Mouse (Mus musculus) gastrocnemius, adult 2 months (tissue): Measurements from ENCODE around the gene Cenpc1. TPM values are rescaled to one million over a fixed set of nuclear protein-coding genes. Genes with fewer than 3 reads are reported as not detected.

ENCODE experiments used
- DNase-seq: peaks from one replicate; pipeline ENCODE4 v3.0.0; 2022
- H3K27ac ChIP-seq: fragments of 200-600 bp; 2 replicates; pipeline ENCODE4 v1.8.1; 2022; ENCODE audit warnings: mild to moderate bottlenecking
- H3K4me3 ChIP-seq: fragments of 200-600 bp; 2 replicates; pipeline ENCODE4 v1.8.1; 2022; ENCODE audit warnings: mild to moderate bottlenecking, moderate library complexity
- CTCF ChIP-seq: fragments of 200-600 bp; IDR thresholded peaks from 2 replicates; pipeline ENCODE4 v1.8.1; 2022; ENCODE audit warnings: antibody characterized with exemption, mild to moderate bottlenecking, moderate library complexity
- intact Hi-C: fragments of 180-260 bp; cut with DNase I; formaldehyde crosslinking; loops from one replicate; pipeline ENCODE4 v1.15.1; 2025
- total RNA-seq, 2 experiments: library from RNA; stranded (reverse); gene quantifications; 2 replicates each; pipeline ENCODE4 v1.2.3; 2021

Cenpc1 gene
- total RNA-seq, 2 experiments from 2014 or later, result 3.0 to 5.4 TPM

DNA sequence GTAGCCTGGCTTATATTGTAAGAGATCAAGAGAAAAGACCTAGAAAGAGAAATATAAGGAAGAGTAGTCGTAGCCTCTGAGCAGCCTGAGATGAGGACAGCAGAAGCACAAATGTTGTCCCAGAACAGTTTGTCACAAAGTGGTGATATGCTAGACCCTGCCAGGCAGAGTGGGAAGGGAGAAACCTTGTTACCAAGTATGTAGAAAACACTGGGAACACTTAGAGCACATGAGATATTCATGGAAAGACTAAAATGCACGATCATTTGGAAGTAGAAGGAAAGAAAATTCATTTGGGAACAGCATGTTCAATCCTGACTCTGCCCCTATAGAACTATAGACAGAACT is 77.9 kb downstream of the Cenpc1 start:
- no peak for DNase-seq
- H3K27ac ChIP-seq, result no peak overlapping the region
- TF ChIP-seq CTCF, result no peak
- no peak overlapping the region for H3K4me3 ChIP-seq
- intact Hi-C loops, result no loop called here

DNA sequence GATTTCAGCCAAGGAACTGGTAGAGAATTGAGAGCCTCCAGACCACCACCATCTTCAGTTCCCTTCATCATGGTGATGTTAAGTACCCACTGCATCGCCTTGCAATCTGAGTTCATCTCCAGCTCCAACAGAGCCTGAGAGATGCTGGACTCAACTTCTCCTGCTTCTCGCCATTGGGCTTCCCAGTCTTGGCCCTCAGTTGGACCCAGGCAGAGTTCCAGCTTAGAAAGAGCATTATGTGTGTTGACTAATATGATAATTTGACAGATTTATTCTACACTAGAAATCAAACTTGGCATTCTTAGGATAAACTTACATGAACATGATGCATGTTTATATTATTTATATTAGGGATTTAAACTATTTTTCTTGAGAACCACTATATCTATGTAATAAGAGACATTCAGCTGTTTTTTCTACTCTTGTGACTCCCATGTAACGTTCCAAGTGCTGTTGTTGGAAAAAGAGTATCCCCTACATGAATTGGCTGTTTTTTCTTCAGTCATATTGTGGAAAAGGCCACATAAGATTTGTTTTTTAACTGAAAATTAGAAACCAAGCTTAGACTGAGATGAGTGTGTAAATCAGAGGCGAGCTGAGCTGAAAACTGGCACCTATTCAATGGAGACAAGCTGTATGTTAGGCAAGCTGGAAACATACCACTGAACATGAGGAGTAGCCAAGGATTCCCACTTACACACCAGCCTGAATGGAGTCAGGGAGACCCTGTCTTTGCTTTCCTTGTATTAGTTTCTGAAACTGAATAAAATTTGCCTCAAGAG is 78.5 kb downstream of the Cenpc1 start:
- Histone ChIP-seq H3K4me3 (no peak overlapping the region), H3K27ac (no peak overlapping the region)
- no peak for TF ChIP-seq CTCF
- intact Hi-C loops, result no loop called here
- no peak for DNase-seq

DNA sequence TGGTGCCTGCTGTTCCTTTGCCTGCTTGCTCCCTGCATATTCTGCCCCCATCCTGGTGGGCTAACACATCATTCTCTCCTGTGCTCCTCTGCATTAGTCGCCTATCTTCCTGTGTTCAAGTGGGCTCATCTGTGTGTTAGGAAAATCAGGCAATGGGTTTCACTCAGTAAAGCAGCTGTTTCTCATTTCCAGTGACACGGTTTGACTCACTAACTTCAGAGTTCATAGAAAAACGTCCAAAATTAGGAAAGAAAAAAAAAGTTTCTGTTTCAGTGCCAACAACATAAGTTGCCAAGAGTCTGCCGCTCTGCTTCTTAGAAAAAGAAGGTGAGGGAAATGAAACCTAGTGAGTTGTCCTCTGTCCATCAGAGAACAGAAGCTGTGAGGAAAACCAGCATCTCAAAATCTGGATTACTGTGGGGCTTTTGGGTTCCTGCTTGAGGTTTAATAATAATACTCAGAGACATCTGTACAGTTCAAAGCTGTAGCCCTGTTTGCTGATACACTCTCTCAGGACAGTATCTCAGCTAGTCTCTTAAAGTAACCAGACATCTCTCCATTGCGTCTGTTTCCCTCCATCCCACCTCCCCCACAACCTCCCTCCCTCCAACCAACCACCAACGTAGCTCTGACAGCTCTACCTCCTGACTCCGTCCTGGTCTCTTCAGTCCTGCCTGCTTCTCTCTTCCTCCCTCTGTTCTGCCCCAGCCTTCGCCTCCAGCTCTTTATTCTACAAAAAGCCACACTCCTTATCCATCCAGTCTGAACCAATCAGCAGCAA is 87.5 kb downstream of the Cenpc1 start:
- Histone ChIP-seq H3K4me3 (no peak overlapping the region), H3K27ac (no peak overlapping the region)
- intact Hi-C loops, result no loop called here
- TF ChIP-seq CTCF, result no peak
- no peak for DNase-seq

DNA sequence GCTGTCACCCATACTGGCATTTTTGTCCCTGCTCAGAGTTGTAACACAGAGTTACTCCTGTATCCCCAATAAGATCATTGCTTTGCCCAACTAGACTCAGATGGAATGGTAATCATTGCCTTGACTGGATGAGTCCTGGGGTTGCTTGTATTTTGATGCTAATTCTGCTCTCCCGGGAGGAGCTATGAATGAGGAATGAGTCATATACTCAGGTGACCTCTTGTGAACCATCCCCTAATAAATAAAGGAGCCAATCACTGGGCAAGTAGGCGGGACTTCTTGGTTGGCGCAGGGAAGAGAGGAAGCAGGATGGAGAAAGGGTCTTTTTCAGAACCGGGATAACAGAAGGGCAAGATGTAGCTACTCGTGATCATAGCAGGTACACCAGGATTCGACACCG is 102.6 kb downstream of the Cenpc1 start:
- no peak for TF ChIP-seq CTCF
- DNase-seq, result no peak
- intact Hi-C loops, result no loop called here
- no peak overlapping the region for H3K27ac ChIP-seq
- H3K4me3 ChIP-seq, result no peak overlapping the region

Other genes with a start within 250 kb of the Cenpc1 start
- gene Stap1, start 6.2 kb upstream of the Cenpc1 start, total RNA-seq, result under 1 TPM in 1 of 2 experiments, not detected in 1; 0.18 TPM
- 1 to 10 TPM; 4.9 to 6.6 TPM for gene Uba6, start 107.2 kb upstream of the Cenpc1 start, total RNA-seq
- not detected for gene Gnrhr, start 132.3 kb upstream of the Cenpc1 start, total RNA-seq
- not detected for gene Tmprss11c, start 223.7 kb upstream of the Cenpc1 start, total RNA-seq